Mouse (Mus musculus): ENCODE results near the gene Tsen15.
"Not testable (repeated sequence)": the region's sequence is repeated elsewhere in the genome, so short reads cannot be mapped to it uniquely, and the experiment has no call there.

Gene Tsen15

GRCm38 (mm10) chr1:152385693-152386092 is 795 bp downstream of the Tsen15 start:
- not testable (repeated sequence) for DNase-seq (ENCODE audit: low spot score in 2 of 2)

- DNase-seq (ENCODE audit: low spot score in 2 of 2) = no peak
These were observed 1.9 kb downstream of the Tsen15 start for GRCm38 (mm10) chr1:152384589-152384988.

- DNase-seq (ENCODE audit: low spot score in 2 of 2) = no peak
These were observed 8.2 kb downstream of the Tsen15 start for GRCm38 (mm10) chr1:152378311-152378710.

DNA sequence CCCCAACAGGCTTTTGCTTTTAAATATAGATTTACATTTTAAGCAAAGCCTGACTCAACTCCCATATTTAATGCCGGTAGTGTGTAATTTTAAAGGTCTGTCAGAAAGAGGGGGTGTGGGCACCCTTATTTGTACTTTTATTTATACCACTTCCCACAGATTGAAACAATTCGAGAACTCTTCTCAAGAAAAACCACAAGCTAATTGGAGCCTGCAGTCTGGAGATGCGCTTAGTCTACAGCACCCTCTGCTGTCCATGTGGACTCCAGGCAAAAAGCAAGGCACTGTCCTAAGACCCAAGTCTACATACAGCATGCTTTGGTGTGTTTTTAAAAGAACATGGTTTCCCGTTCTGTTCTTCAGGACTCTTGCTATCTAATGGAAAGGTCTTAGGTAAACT is 17.3 kb downstream of the Tsen15 start:
- peak; percentile 48 to 59 for DNase-seq (ENCODE audit: low spot score in 2 of 2)

DNA sequence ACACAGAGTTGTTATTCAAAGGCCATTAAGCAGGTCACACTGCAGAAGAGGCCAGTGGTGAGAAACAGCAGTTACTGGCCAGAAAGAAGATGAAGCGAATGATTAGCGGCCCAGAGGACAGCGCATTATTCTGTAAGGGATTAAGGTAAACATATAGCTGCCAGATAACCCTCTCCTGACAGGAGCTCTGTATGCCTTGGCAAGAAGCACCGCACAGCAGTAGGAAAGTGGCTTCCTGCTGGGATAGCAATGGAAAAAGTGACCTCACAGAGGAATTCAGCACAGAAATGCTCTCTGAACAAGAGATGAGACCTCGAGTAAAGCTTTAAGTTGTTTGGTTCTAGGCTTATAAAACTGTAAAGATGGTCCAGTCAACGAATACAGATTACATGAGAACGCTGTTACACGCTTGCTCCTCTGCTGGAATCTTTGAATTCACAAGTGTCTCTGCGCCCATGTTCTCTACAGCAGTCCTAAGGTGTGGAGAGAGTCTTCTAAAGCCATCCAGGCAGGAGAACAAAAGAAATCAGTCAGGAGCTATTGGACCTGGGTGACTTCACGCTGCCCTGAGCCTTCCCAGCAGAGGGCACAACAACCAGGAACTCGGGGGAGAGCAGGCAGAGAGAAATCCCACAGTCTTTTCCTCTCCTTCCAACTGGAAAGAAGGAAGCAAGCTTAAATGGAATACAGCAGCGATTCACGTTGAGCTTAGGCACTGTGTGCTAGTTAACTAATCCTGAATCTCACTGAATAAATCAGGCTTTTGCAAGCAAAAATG is 18.0 kb downstream of the Tsen15 start:
- no peak for DNase-seq (ENCODE audit: low spot score in 2 of 2)

GRCm38 (mm10) chr1:152356721-152357120 is 29.8 kb downstream of the Tsen15 start:
- no peak for DNase-seq (ENCODE audit: low spot score in 2 of 2)

DNA sequence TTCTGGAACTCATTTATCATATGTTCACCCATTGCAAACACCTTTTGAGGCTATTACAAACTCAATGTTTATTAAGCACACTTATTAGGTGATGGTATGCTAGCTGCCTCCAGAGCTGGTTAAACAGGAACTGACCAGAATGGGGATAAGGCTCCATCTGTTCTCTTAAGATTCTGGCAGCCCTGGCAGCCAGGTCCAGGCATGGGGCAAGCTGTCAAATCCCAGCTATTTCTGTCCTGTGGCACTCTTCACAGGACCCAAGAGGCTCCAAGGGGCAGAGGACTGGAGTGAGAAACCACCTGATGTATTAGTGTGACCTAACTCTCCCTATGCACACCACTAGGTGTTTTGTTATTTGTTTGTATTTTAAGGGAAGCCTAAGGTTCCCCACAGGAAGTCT is 38.5 kb downstream of the Tsen15 start:
- no peak for DNase-seq (ENCODE audit: low spot score in 2 of 2)

DNA sequence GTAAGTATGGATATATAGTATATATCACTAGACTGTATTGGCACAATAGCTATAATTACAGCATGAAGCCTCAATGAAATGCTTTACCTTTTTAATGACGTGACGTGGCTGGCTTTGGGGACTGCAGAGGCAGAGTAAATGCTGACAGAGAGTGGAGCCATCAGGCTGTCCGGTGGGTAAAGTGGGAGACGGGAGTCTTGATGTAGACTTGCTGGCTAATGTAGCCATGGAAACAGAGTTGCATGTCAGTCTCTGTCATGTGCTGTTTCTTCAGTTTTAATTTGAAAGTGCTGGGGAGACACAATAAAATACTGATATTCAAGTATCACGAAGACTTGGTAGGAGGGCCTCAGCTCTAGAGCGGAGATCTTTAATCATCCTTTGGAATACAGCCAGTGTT is 62.5 kb downstream of the Tsen15 start:
- DNase-seq (ENCODE audit: low spot score in 2 of 2) = no peak
